Mouse (Mus musculus): Measurements from ENCODE around the gene Avpi1. TPM values are rescaled to one million over a fixed set of nuclear protein-coding genes. Genes with fewer than 3 reads are reported as not detected.

Gene Avpi1
- polyA plus RNA-seq, 1 experiment = 92.7 TPM

DNA sequence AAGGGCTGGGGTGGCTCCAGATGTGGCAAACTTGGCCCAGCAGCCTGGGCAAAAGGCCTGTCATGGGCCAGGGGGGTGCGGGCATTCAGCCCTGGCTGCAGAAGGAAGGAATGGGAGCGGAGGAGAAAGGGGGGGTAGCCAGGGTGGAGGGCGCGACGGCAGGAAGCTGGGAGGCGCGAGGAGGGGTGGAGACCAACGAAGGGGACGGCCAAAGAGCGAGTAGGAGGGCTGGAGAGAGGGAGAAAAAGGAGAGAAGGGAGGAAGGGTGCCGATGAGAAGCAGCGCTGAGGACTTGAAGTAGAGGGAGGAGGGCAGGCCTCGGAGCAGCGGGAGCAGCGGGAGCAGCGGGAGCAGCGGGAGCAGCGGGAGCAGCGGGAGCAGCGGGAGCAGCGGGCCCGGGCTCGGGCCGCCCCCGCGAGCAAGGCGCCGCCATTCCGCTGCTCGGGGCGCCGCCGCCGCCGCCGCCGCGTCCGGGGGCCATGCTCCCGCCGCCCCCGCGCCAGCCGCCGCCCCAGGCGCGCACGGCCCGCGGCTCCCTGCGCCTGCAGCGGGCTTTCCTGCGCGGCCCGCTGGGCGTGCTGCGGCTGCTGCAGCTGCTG, 18.4 kb upstream of the Avpi1 start, which contains the start of gene Marveld1:
Marveld1 (plus strand) TSS at position 231 of the 599 bp plus-strand sequence.
- peak within 1 kb of the TSS; percentile 65 for H3K4me3 ChIP-seq (ENCODE audit: insufficient read depth, poor library complexity, severe bottlenecking)
- H3ac ChIP-seq (ENCODE audit: control insufficient read depth, insufficient read length, low read depth) = peak within 1 kb of the TSS; percentile 87
- peaks cover 22% of the 10 kb centered on the region for H3K79me3 ChIP-seq (ENCODE audit: low read depth)
- no peak for TF ChIP-seq CTCF (IDR thresholded peaks at IDR 0.05; ENCODE audit: control insufficient read depth, insufficient read depth, insufficient read length)
- TF ChIP-seq MYOG (IDR thresholded peaks at IDR 0.05; ENCODE audit: control insufficient read depth, extremely low read depth, insufficient read length) = no peak
- TF ChIP-seq MAX (IDR thresholded peaks at IDR 0.05) = no peak
- no peak for TF ChIP-seq MYOD1 (IDR thresholded peaks at IDR 0.05; ENCODE audit: control insufficient read depth, insufficient read length, low read depth)
- no peak for TF ChIP-seq FOSL1 (IDR thresholded peaks at IDR 0.05; ENCODE audit: insufficient read depth, low read length, poor library complexity, severe bottlenecking)
- TF ChIP-seq USF1 (IDR thresholded peaks at IDR 0.05; ENCODE audit: low read depth) = no peak
- no peak for TF ChIP-seq CEBPB (IDR thresholded peaks at IDR 0.05; ENCODE audit: low read depth)
- peaks cover 37% of the 10 kb centered on the region for H3K79me2 ChIP-seq (ENCODE audit: control insufficient read depth, insufficient read depth)
- peaks cover 24% of the 10 kb centered on the region for H3K36me3 ChIP-seq (ENCODE audit: control insufficient read depth, insufficient read depth)
- H3K27me3 ChIP-seq (ENCODE audit: control insufficient read depth, insufficient read depth, insufficient read length) = no peaks in the 10 kb centered on the region

DNA sequence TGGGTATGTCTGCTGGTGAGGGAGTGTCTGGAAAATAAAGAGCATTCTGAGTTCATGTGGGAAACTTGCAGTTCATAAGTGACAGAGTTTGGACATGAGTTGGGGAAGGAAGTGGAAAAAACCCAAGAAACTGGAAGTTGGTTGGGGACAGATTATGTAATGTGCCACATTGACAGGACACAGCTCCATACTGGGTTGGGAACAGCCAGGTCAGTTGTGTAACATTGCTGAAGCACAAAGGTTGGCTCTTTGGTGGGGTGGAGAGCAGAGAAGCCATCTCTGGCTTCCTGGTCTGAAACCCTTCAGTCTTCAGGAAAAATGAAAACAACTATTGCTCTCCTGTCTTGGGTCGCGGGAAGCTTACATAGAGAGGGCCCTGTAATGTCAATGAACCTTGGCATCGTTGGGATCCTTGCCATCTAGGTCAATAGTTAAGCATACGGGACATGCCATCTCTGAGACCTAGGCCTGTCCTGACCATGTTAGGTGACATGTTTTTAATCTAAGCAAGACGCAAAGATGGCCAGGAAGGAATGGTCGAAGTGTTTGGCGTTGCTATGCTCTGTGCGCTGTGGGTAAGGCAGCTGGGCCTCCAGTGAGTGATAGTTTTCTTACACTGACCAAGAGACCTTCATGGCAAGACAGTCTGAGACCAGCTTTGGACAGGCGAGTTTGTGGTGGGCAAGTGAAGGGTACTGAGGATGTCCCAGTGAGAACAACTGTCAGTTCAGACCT, 17.6 kb upstream of the Avpi1 start:
- no peak overlapping the region for H3K4me3 ChIP-seq (ENCODE audit: insufficient read depth, poor library complexity, severe bottlenecking)
- H3K79me2 ChIP-seq (ENCODE audit: control insufficient read depth, insufficient read depth) = peaks cover 37% of the 10 kb centered on the region
- no peaks in the 10 kb centered on the region for H3K27me3 ChIP-seq (ENCODE audit: control insufficient read depth, insufficient read depth, insufficient read length)
- no peak overlapping the region for H3ac ChIP-seq (ENCODE audit: control insufficient read depth, insufficient read length, low read depth)
- peaks cover 18% of the 10 kb centered on the region for H3K36me3 ChIP-seq (ENCODE audit: control insufficient read depth, insufficient read depth)
- no peak for TF ChIP-seq USF1 (IDR thresholded peaks at IDR 0.05; ENCODE audit: low read depth)
- no peak for TF ChIP-seq FOSL1 (IDR thresholded peaks at IDR 0.05; ENCODE audit: insufficient read depth, low read length, poor library complexity, severe bottlenecking)
- no peak for TF ChIP-seq CEBPB (IDR thresholded peaks at IDR 0.05; ENCODE audit: low read depth)
- no peak for TF ChIP-seq MAX (IDR thresholded peaks at IDR 0.05)
- TF ChIP-seq MYOG (IDR thresholded peaks at IDR 0.05; ENCODE audit: control insufficient read depth, extremely low read depth, insufficient read length) = no peak
- TF ChIP-seq CTCF (IDR thresholded peaks at IDR 0.05; ENCODE audit: control insufficient read depth, insufficient read depth, insufficient read length) = no peak
- no peak for TF ChIP-seq MYOD1 (IDR thresholded peaks at IDR 0.05; ENCODE audit: control insufficient read depth, insufficient read length, low read depth)
- peaks cover 22% of the 10 kb centered on the region for H3K79me3 ChIP-seq (ENCODE audit: low read depth)

DNA sequence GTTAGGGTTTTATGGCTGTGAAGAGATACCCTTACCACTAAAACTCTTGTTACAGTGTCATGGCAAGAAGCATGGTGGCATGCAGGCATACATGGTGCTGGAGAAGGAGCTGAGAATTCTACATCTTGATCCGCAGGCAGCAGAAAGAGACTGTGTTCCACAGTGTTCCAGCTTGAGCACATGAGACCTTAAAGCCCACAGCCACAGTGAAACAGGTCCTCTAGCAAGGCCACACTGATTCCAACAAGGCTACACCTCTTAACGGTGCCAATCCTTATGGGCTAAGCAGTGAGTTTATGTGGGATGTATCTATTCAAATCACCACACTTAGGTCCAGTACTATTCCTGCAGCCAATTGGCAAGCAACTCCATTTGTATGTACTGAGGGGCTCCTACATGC, 16.9 kb upstream of the Avpi1 start:
- H3K27me3 ChIP-seq (ENCODE audit: control insufficient read depth, insufficient read depth, insufficient read length) = no peaks in the 10 kb centered on the region
- H3ac ChIP-seq (ENCODE audit: control insufficient read depth, insufficient read length, low read depth) = no peak overlapping the region
- H3K79me3 ChIP-seq (ENCODE audit: low read depth) = peaks cover 22% of the 10 kb centered on the region
- TF ChIP-seq MYOG (IDR thresholded peaks at IDR 0.05; ENCODE audit: control insufficient read depth, extremely low read depth, insufficient read length) (no peak), CEBPB (IDR thresholded peaks at IDR 0.05; ENCODE audit: low read depth) (no peak), CTCF (IDR thresholded peaks at IDR 0.05; ENCODE audit: control insufficient read depth, insufficient read depth, insufficient read length) (no peak), FOSL1 (IDR thresholded peaks at IDR 0.05; ENCODE audit: insufficient read depth, low read length, poor library complexity, severe bottlenecking) (no peak), MAX (IDR thresholded peaks at IDR 0.05) (no peak), MYOD1 (IDR thresholded peaks at IDR 0.05; ENCODE audit: control insufficient read depth, insufficient read length, low read depth) (no peak), USF1 (IDR thresholded peaks at IDR 0.05; ENCODE audit: low read depth) (no peak)
- no peak overlapping the region for H3K4me3 ChIP-seq (ENCODE audit: insufficient read depth, poor library complexity, severe bottlenecking)
- peaks cover 11% of the 10 kb centered on the region for H3K36me3 ChIP-seq (ENCODE audit: control insufficient read depth, insufficient read depth)
- peaks cover 33% of the 10 kb centered on the region for H3K79me2 ChIP-seq (ENCODE audit: control insufficient read depth, insufficient read depth)

DNA sequence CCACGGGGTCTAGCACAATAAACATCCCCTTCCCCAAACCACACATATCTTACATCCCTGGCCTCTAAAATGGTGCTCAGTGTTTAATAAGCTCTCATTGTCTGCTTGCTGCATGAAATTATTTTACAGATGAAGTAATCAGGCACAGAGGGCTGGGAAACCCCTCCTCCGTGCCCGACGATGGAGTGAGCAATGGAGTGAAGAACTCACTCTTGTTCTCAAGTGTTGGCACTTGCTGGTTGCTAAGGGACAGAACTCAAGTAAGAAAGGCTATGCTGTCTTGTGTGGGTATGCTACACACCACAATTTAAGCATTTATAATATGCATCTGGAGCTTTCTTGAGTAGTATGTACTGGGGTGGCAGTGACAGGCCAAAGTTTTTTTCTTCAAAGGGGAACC, 16.4 kb upstream of the Avpi1 start:
- H3K79me3 ChIP-seq (ENCODE audit: low read depth) = peaks cover 19% of the 10 kb centered on the region
- H3ac ChIP-seq (ENCODE audit: control insufficient read depth, insufficient read length, low read depth) = no peak overlapping the region
- peaks cover 9% of the 10 kb centered on the region for H3K36me3 ChIP-seq (ENCODE audit: control insufficient read depth, insufficient read depth)
- peaks cover 27% of the 10 kb centered on the region for H3K79me2 ChIP-seq (ENCODE audit: control insufficient read depth, insufficient read depth)
- no peaks in the 10 kb centered on the region for H3K27me3 ChIP-seq (ENCODE audit: control insufficient read depth, insufficient read depth, insufficient read length)
- no peak overlapping the region for H3K4me3 ChIP-seq (ENCODE audit: insufficient read depth, poor library complexity, severe bottlenecking)
- no peak for TF ChIP-seq MYOG (IDR thresholded peaks at IDR 0.05; ENCODE audit: control insufficient read depth, extremely low read depth, insufficient read length)
- no peak for TF ChIP-seq MAX (IDR thresholded peaks at IDR 0.05)
- TF ChIP-seq MYOD1 (IDR thresholded peaks at IDR 0.05; ENCODE audit: control insufficient read depth, insufficient read length, low read depth) = no peak
- no peak for TF ChIP-seq USF1 (IDR thresholded peaks at IDR 0.05; ENCODE audit: low read depth)
- TF ChIP-seq CEBPB (IDR thresholded peaks at IDR 0.05; ENCODE audit: low read depth) = no peak
- no peak for TF ChIP-seq FOSL1 (IDR thresholded peaks at IDR 0.05; ENCODE audit: insufficient read depth, low read length, poor library complexity, severe bottlenecking)
- TF ChIP-seq CTCF (IDR thresholded peaks at IDR 0.05; ENCODE audit: control insufficient read depth, insufficient read depth, insufficient read length) = no peak

DNA sequence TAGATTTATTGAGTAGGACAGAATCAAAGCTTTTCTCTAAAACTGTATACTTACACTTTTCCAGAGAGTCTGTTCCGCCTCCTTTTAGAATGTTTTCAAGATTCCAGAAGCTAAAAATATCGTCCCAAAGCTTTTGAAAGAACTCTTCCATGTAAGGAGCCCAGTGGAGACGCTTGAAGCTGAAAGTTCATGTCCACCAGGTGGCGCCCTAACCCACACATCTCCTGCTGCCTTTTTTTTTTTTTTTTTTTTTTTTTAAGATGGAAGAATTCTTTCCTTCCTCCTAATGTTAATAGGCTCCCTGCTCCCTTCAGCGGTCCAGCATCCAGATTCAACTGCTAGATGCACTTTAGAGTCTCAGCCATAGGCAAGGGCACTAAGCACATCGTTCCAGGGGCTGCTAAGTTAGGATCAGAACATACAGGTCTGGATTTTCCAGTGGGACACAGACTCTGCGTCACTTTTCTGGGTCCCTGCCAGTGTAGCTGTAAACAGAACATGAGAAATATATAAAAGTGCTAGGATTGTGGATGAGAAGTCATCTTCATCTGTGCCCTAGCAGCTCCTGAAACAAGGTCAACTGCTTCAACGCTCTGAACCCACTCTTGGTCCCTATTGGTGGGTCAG, 15.8 kb upstream of the Avpi1 start:
- TF ChIP-seq CTCF (IDR thresholded peaks at IDR 0.05; ENCODE audit: control insufficient read depth, insufficient read depth, insufficient read length) (peak; percentile 24), MYOG (IDR thresholded peaks at IDR 0.05; ENCODE audit: control insufficient read depth, extremely low read depth, insufficient read length) (no peak), MYOD1 (IDR thresholded peaks at IDR 0.05; ENCODE audit: control insufficient read depth, insufficient read length, low read depth) (no peak)
- H3K27me3 ChIP-seq (ENCODE audit: control insufficient read depth, insufficient read depth, insufficient read length) = no peaks in the 10 kb centered on the region

More for the DNA sequence above, 15.8 kb upstream of the Avpi1 start:
- no peak overlapping the region for H3ac ChIP-seq (ENCODE audit: control insufficient read depth, insufficient read length, low read depth)
- H3K79me3 ChIP-seq (ENCODE audit: low read depth) = peaks cover 15% of the 10 kb centered on the region
- peaks cover 5% of the 10 kb centered on the region for H3K36me3 ChIP-seq (ENCODE audit: control insufficient read depth, insufficient read depth)
- peaks cover 22% of the 10 kb centered on the region for H3K79me2 ChIP-seq (ENCODE audit: control insufficient read depth, insufficient read depth)
- H3K4me3 ChIP-seq (ENCODE audit: insufficient read depth, poor library complexity, severe bottlenecking) = no peak overlapping the region

All from C2C12 (cell line).